Mouse (Mus musculus) liver, adult 2 months (tissue): Measurements from ENCODE around the gene Gm7137. TPM values are rescaled to one million over a fixed set of nuclear protein-coding genes. Genes with fewer than 3 reads are reported as not detected.

Experiments
- DNase-seq: peaks from one replicate; pipeline ENCODE4 v3.0.0-alpha.2; 2011; ENCODE audit warnings: low read depth, low spot score; ENCODE audit errors: extremely low read depth
- H3K27ac ChIP-seq: fragments of 200-500 bp; replicated peaks from 2 replicates; pipeline ENCODE4 v1.5.1; 2012; ENCODE audit warnings: low read depth, mild to moderate bottlenecking, control low read depth, inconsistent platforms, low read length; ENCODE audit not compliant: insufficient read depth
- H3K27me3 ChIP-seq: fragments of 200-500 bp; 2 replicates; pipeline ENCODE4 v1.6.1; 2012; ENCODE audit warnings: mild to moderate bottlenecking, moderate library complexity, low read length, inconsistent platforms; ENCODE audit not compliant: control insufficient read depth, insufficient read depth
- H3K36me3 ChIP-seq: fragments of 200-500 bp; 2 replicates; pipeline ENCODE4 v1.6.1; 2012; ENCODE audit warnings: low read length, inconsistent platforms; ENCODE audit not compliant: control insufficient read depth, insufficient read depth
- H3K4me1 ChIP-seq: fragments of 200-500 bp; 2 replicates; pipeline ENCODE4 v1.6.1; 2011; ENCODE audit warnings: low read length; ENCODE audit not compliant: control insufficient read depth, insufficient read depth
- H3K4me3 ChIP-seq: fragments of 200-500 bp; 2 replicates; pipeline ENCODE4 v1.5.1; 2011; ENCODE audit warnings: low read depth, mild to moderate bottlenecking, control low read depth, low read length, moderate library complexity; ENCODE audit not compliant: insufficient read depth
- H3K79me2 ChIP-seq: fragments of 200-500 bp; 2 replicates; pipeline ENCODE4 v1.6.1; 2012; ENCODE audit warnings: inconsistent platforms, mild to moderate bottlenecking, low read length, moderate library complexity; ENCODE audit not compliant: control insufficient read depth, insufficient read depth
- H3K9ac ChIP-seq: fragments of 200-500 bp; 2 replicates; pipeline ENCODE4 v1.6.1; 2012; ENCODE audit warnings: low read depth, mild to moderate bottlenecking, control low read depth, inconsistent platforms, low read length
- CTCF ChIP-seq: fragments of 200-500 bp; IDR thresholded peaks from 2 replicates; pipeline ENCODE4 v1.5.1; 2011; ENCODE audit warnings: low read depth, low read length, control low read depth
- POLR2A ChIP-seq: fragments of 200-500 bp; IDR thresholded peaks from 2 replicates; pipeline ENCODE4 v1.6.1; 2011; ENCODE audit warnings: low read length, control low read depth; ENCODE audit not compliant: insufficient read depth; ENCODE audit errors: extremely low read depth
- WGBS: fragments of 180-500 bp; shearing (Covaris S2); methylation state at CpG from one replicate; pipeline ENCODE4 v1.1.7; 2018; 5-methylcytosine and 5-hydroxymethylcytosine counted together
- polyA plus RNA-seq: library from polyadenylated mRNA; depleted of rRNA; stranded (reverse); fragments of >200 nt; gene quantifications from 2 replicates; pipeline ENCODE4 v1.2.3, GENCODE M21; 2012; rRNA removed
- total RNA-seq: library from RNA; depleted of rRNA; stranded (reverse); fragments of >200 nt; gene quantifications from 2 replicates; pipeline ENCODE4 v1.2.3, GENCODE M21; 2014; rRNA removed

Gm7137 gene
- total and polyA plus RNA-seq, 2 experiments: not detected

DNA sequence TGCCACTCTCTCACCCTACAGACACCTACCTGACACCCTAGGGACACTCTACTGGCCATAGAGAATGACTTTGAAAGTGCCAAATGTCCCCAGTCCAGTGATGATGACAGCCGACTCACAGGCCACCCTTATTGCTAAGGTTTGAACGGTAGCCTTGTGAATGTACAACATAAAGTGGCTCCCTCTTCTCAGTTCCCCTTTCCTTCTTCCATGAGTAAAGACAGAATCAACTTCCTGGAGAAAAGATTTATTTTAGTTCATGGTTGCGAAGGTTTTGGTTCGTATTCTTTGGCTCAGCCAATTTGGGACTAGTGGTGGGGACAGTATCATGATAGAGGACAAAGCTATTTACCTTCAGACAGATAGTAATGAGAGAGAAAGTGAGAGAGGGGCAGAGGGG, 49.1 kb downstream of the Gm7137 start:
- no peaks in the 10 kb centered on the region for H3K36me3 ChIP-seq
- 75% methylated on average over 4 of the region's 4 CpGs for WGBS

More for the DNA sequence above, 49.1 kb downstream of the Gm7137 start:
- DNase-seq: no peak
- no peaks in the 10 kb centered on the region for H3K27me3 ChIP-seq
- no peak overlapping the region for H3K4me3 ChIP-seq
- no peaks in the 10 kb centered on the region for H3K79me2 ChIP-seq
- H3K9ac ChIP-seq: no peak overlapping the region
- TF ChIP-seq CTCF (no peak), POLR2A (no peak)
- no peak overlapping the region for H3K27ac ChIP-seq
- no peaks in the 10 kb centered on the region for H3K4me1 ChIP-seq

Other genes starting within 250 kb of the Gm7137 start
Only the 30 nearest of the 31 such genes appear.
- gene Pttg1ip, start 206.5 kb downstream of the Gm7137 start, total RNA-seq: 146 and 168 TPM in 2 replicates
- gene Pttg1ip, start 206.5 kb downstream of the Gm7137 start, polyA plus RNA-seq: 218 and 238 TPM in 2 replicates
- 59.6 and 108 TPM in 2 replicates for gene Sumo3, start 182.1 kb downstream of the Gm7137 start, total RNA-seq
- gene Sumo3, start 182.1 kb downstream of the Gm7137 start, polyA plus RNA-seq: 170 and 226 TPM in 2 replicates
- 0.47 TPM in 1 of 2 replicates, not detected in the other for gene Gm49325, start 182.0 kb downstream of the Gm7137 start, total RNA-seq
- not detected in 2 replicates for gene Gm49325, start 182.0 kb downstream of the Gm7137 start, polyA plus RNA-seq
- 21.6 and 22.3 TPM in 2 replicates for gene Ube2g2, start 165.9 kb downstream of the Gm7137 start, total RNA-seq
- gene Ube2g2, start 165.9 kb downstream of the Gm7137 start, polyA plus RNA-seq: 30.4 and 34.2 TPM in 2 replicates
- gene Tspear, start 101.6 kb downstream of the Gm7137 start, total RNA-seq: 0.07 and 0.09 TPM in 2 replicates
- 0.12 and 0.50 TPM in 2 replicates for gene Tspear, start 101.6 kb downstream of the Gm7137 start, polyA plus RNA-seq
- gene Gm19402, start 97.4 kb downstream of the Gm7137 start, total RNA-seq: not detected in 2 replicates
- gene Gm19402, start 97.4 kb downstream of the Gm7137 start, polyA plus RNA-seq: not detected in 2 replicates
- not detected in 2 replicates for gene Gm9508, start 91.0 kb downstream of the Gm7137 start, total RNA-seq
- not detected in 2 replicates for gene Gm9508, start 91.0 kb downstream of the Gm7137 start, polyA plus RNA-seq
- gene Gm10272, start 81.6 kb downstream of the Gm7137 start, total RNA-seq: not detected in 2 replicates
- gene Gm10272, start 81.6 kb downstream of the Gm7137 start, polyA plus RNA-seq: not detected in 2 replicates
- not detected in 2 replicates for gene Gm10024, start 76.7 kb downstream of the Gm7137 start, total RNA-seq
- not detected in 2 replicates for gene Gm10024, start 76.7 kb downstream of the Gm7137 start, polyA plus RNA-seq
- not detected in 2 replicates for gene Gm10142, start 72.4 kb downstream of the Gm7137 start, total RNA-seq
- gene Gm10142, start 72.4 kb downstream of the Gm7137 start, polyA plus RNA-seq: not detected in 2 replicates
- not detected in 2 replicates for gene Krtap12-1, start 67.6 kb downstream of the Gm7137 start, total RNA-seq
- not detected in 2 replicates for gene Krtap12-1, start 67.6 kb downstream of the Gm7137 start, polyA plus RNA-seq
- not detected in 2 replicates for gene Gm10100, start 61.7 kb downstream of the Gm7137 start, total RNA-seq
- gene Gm10100, start 61.7 kb downstream of the Gm7137 start, polyA plus RNA-seq: not detected in 2 replicates
- gene Gm18596, start 45.6 kb downstream of the Gm7137 start, total RNA-seq: not detected in 2 replicates
- not detected in 2 replicates for gene Gm18596, start 45.6 kb downstream of the Gm7137 start, polyA plus RNA-seq
- gene Gm9736, start 36.8 kb downstream of the Gm7137 start, total RNA-seq: not detected in 2 replicates
- gene Gm9736, start 36.8 kb downstream of the Gm7137 start, polyA plus RNA-seq: not detected in 2 replicates
- gene Gm3233, start 28.5 kb downstream of the Gm7137 start, total RNA-seq: not detected in 2 replicates
- gene Gm3233, start 28.5 kb downstream of the Gm7137 start, polyA plus RNA-seq: not detected in 2 replicates
- gene Gm3238, start 16.9 kb downstream of the Gm7137 start, total RNA-seq: not detected in 2 replicates
- gene Gm3238, start 16.9 kb downstream of the Gm7137 start, polyA plus RNA-seq: not detected in 2 replicates
- gene Gm7138, start 11.3 kb downstream of the Gm7137 start, total RNA-seq: not detected in 2 replicates
- gene Gm7138, start 11.3 kb downstream of the Gm7137 start, polyA plus RNA-seq: not detected in 2 replicates
- gene Gm3250, start 5.7 kb downstream of the Gm7137 start, total RNA-seq: not detected in 2 replicates
- not detected in 2 replicates for gene Gm3250, start 5.7 kb downstream of the Gm7137 start, polyA plus RNA-seq
- gene Gm9639, start 6.9 kb upstream of the Gm7137 start, total RNA-seq: not detected in 2 replicates
- not detected in 2 replicates for gene Gm9639, start 6.9 kb upstream of the Gm7137 start, polyA plus RNA-seq
- gene Gm19668, start 10.9 kb upstream of the Gm7137 start, total RNA-seq: not detected in 2 replicates
- not detected in 2 replicates for gene Gm19668, start 10.9 kb upstream of the Gm7137 start, polyA plus RNA-seq
- not detected in 2 replicates for gene Gm9507, start 23.6 kb upstream of the Gm7137 start, total RNA-seq
- gene Gm9507, start 23.6 kb upstream of the Gm7137 start, polyA plus RNA-seq: not detected in 2 replicates
- not detected in 2 replicates for gene Gm2696, start 26.5 kb upstream of the Gm7137 start, total RNA-seq
- gene Gm2696, start 26.5 kb upstream of the Gm7137 start, polyA plus RNA-seq: not detected in 2 replicates
- gene Krtap10-4, start 38.9 kb upstream of the Gm7137 start, total RNA-seq: not detected in 2 replicates
- gene Krtap10-4, start 38.9 kb upstream of the Gm7137 start, polyA plus RNA-seq: not detected in 2 replicates
- gene Krtap10-10, start 47.7 kb upstream of the Gm7137 start, total RNA-seq: not detected in 2 replicates
- gene Krtap10-10, start 47.7 kb upstream of the Gm7137 start, polyA plus RNA-seq: not detected in 2 replicates
- not detected in 2 replicates for gene Gm36176, start 58.6 kb upstream of the Gm7137 start, total RNA-seq
- gene Gm36176, start 58.6 kb upstream of the Gm7137 start, polyA plus RNA-seq: not detected in 2 replicates
- gene Gm10318, start 64.7 kb upstream of the Gm7137 start, total RNA-seq: not detected in 2 replicates
- gene Gm10318, start 64.7 kb upstream of the Gm7137 start, polyA plus RNA-seq: not detected in 2 replicates
- not detected in 2 replicates for gene Gm3285, start 73.8 kb upstream of the Gm7137 start, total RNA-seq
- not detected in 2 replicates for gene Gm3285, start 73.8 kb upstream of the Gm7137 start, polyA plus RNA-seq
- 20.9 and 26.7 TPM in 2 replicates for gene Lrrc3, start 114.3 kb upstream of the Gm7137 start, total RNA-seq
- gene Lrrc3, start 114.3 kb upstream of the Gm7137 start, polyA plus RNA-seq: 57.0 and 64.1 TPM in 2 replicates
- gene Trpm2, start 182.4 kb upstream of the Gm7137 start, total RNA-seq: 3.1 and 4.1 TPM in 2 replicates
- 2.1 and 3.3 TPM in 2 replicates for gene Trpm2, start 182.4 kb upstream of the Gm7137 start, polyA plus RNA-seq
- 5.9 and 8.0 TPM in 2 replicates for gene 1810043G02Rik, start 190.3 kb upstream of the Gm7137 start, total RNA-seq
- gene 1810043G02Rik, start 190.3 kb upstream of the Gm7137 start, polyA plus RNA-seq: 13.2 and 13.7 TPM in 2 replicates